Mouse (Mus musculus) kidney, postnatal 36 days (tissue): Measurements from ENCODE around the gene Gm36028.

Experiments
- DNase-seq, 2 experiments: peaks; one replicate each; pipeline ENCODE4 v3.0.0; 2021 to 2022; ENCODE audit warnings: mixed read lengths in 2 of 2

Gene Gm36028

DNA sequence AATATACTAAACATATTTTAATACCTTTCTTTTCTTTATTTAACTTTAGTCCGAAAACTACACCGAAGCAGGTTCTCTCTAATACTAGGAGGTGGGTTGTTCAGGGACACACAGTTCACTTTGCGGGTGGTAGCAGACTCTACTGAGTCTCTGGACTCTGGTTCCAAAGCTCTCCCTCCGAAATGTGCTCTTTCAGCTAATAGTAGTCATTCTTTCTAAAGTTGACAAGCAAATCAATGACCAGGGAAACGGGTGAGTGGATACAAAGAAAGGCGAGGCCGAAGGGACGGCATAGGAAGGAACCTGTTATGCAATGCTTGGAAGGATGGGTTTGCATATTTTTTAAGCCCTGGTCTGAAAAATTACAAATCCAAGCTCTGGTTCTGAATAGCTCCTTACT, 3.5 kb downstream of the Gm36028 start:
- peak; percentile 63 to 89 for DNase-seq

DNA sequence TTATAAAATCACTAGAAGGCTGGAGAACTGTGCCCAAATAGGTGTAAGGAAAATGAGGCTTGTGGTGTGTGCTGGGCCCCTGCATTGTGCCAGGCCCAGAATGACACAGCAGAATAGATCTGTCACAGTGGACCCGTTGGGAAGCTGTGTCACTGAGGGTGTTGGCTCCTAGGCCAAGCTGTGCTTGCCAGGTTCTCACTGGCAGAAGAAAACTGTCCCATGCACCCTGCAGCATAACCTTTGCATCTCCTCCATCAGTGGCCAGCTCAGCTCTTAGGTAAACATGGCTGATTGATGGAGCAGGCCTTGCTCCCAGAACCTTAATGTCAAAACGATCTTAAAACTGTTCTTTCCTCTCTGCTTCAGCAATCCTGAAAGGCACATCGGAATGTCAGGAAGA, 4.6 kb downstream of the Gm36028 start:
- peak; percentile 59 to 64 for DNase-seq

DNA sequence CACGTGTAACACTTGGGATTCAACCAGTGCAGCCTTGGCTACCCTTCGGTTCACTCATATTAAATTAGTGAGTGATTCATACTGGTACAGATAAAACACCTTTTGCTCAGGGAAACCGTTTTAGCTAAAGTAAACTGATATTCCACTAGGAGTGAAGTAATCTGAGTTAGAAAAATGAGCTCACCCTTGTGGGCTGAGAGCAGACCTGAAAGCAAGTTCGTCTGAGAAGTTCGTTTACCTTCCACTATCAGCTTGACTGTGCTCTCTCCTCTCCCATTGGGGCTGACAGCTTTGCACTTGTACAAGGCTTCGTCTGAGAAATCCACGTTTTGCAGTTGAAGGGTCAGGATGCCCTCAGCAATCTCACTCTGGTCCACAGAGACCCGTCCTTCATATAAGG, 5.4 kb downstream of the Gm36028 start:
- DNase-seq, result no peak

DNA sequence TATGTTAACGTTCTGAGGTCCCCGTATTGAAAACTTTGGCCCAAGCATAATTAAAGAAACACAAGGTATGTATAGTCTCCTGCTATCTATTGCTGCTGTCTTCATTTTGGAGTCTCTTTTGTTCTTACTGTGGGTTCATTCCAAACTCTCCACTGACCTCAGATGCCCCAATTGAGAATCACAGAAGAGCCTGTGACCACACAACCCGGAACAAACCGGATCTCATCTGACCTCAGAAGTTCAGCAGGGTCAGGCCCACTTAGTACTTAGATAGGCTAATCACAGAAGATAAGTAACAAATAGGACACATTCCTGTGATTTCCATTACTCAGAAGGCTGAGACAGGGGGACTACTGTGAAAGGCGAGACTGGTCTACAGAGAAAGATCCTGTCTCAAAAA, 6.4 kb downstream of the Gm36028 start:
- DNase-seq, result no peak

DNA sequence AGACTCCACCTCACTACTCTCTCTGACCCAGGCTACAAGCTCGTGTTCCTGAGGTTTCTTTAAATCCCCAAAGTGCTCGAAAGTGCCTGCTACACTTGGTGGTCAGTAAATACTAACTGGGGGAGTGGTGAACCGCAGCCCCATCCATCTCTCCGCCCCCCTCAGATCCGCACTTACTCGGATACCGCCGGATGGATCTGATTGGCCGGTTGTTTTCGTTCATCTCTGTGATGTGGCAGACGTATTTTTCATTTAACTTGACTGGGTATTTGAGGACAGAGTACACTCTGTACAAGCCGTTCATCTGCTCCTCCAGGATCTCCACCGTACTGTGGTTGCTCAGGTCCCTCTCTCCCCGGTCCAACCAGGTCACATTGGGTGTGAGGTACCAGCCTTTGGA, 6.9 kb downstream of the Gm36028 start:
- DNase-seq, result no peak

DNA sequence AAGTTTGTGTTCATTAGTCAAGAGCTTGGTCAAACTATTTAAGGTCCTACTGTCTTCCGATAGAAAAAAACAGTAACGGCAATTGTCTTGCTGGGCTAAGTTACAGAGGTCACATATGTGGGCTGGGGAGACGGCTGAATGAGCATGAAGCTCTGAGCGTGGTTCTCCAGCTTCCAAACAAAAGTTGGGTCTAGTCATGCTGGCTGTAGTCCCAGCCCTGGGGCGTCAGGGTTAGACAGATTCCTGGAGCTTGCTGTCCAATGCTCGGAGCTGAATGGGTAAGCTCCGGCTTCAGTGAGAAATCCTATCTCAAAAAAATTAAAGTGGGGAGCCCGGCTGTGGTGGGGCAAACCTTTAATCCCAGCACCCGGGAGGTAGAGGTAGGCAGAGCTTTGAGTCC, 7.7 kb downstream of the Gm36028 start:
- peak; percentile 49 to 75 for DNase-seq

DNA sequence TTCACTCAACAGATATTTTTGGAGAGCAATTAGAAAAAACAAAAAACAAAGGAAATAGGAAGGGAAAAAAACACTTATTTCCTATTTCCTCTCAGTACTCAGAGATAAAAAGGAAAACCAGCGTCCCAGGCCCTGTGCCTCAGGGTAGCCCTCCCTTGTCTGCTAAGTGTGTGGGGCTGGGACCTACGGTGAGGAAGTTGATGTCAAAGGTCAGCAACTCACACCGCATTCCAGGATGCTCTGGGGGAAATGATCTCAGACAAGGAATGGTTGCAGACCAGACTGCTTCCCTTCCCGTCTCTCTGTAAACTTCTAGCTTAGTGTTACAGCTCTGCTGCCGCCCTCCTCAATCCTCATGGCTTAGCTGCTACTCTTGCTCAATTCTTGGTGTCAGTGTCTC, 9.6 kb downstream of the Gm36028 start:
- DNase-seq, result peak; percentile 59 to 78

DNA sequence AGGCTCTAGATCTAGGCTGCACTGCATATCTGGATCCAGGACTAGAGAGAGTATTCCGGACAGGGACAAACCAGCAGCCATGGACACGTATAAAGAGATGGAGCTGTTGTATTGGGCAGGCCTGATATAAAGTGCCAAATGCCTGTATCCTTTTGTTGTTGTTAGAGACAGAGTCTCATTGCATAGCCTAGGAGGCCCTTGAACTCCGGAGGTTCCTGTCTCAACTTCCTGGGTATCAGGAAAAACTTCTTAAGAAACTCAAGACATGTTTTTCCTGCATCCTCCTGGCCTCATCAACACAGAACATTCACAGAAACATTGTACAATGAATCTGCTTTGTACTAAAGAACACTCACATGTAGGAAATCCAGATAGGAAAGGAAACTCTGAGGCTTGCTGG, 13.9 kb downstream of the Gm36028 start:
- no peak for DNase-seq

DNA sequence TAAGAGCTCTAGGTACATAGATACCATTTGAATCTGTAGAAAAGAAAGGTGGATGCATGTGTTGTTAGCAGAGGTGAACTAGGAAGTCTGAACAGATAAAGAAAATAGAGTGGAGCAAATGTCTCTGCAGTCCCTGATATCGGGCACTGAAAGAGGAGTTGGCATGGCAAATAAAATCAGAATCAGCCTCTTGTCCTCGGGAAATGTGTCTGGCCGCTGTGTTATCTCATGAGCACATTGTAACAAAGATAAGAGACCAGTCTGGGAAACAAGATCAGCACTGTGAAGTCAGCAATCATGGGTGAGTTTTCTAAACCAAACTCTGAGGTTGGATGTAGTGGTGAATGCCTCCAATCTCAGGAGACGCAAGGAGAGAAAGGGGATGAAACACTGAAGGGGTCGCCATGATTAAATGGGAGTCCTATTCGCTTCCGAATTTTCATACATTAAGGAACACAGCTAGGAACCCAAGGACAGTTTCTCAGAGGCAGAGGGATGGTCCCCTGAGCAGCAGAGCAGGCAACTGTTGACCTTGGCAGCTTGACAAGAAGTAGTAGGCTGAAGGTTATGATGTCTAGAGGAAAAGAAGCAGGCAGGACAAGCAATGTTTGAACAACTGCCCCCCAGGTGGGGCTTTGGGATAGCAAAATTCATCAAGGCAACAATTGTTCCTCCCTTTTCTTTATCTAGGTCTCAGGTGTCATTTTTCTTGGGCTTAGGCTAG, 15.6 kb downstream of the Gm36028 start:
- peak; percentile 40 to 46 for DNase-seq

DNA sequence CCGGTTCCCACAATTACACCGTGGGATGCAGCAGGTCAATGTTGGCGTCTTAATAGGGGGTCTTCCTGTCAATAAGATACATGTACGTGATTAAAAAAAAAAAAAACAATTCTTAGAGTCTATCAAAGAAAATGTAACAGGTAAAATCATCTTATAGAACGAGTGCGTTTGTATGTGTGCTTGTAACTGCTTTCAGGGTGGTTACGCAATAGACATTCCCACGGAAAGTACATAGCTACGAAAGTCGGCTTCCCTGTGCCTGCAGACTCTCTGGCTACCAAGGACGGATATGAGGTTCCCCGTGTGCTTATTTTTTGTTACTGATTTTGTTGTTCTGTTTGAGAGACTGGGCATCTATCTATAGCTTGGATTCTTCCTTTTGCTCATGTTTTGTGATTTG, 17.2 kb downstream of the Gm36028 start:
- no peak for DNase-seq

DNA sequence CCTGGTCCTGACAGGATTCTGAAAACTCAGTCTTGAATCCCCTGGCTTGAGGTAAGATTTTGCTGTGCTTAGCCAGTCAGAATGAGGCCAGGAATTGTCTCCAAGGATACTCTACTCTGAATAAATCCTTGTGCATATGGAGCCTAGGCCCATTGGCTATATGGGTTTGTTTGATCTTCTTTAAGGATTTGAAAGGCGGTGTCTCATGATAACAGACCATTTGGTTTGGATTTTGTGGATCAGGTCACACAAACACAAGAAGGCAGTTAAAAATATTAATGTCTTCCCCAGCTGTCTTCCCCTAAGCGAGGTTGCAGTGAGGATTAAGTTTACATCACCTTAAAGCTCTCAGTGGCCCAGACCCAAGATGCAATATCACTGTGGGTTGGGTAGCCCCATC, 18.5 kb downstream of the Gm36028 start:
- DNase-seq, result no peak

DNA sequence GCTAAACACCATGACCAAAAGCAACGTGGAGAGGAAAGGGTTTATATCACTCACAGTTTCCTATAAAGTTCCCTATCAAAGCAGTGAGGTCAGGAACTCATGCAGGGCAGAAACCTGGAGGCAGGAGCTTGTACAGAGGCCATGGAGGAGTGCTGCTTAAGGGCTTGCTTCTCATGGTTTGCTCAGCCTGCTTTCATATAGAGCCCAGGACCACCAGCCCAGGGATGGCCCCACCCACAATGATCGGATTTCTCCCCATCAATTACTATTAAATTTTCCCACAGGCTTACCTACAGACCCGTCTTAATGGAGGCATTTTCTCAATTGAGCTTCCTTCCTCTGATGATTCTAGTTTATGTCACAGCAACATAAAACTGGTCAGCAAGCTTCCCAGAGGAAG, 23.4 kb downstream of the Gm36028 start:
- no peak for DNase-seq

DNA sequence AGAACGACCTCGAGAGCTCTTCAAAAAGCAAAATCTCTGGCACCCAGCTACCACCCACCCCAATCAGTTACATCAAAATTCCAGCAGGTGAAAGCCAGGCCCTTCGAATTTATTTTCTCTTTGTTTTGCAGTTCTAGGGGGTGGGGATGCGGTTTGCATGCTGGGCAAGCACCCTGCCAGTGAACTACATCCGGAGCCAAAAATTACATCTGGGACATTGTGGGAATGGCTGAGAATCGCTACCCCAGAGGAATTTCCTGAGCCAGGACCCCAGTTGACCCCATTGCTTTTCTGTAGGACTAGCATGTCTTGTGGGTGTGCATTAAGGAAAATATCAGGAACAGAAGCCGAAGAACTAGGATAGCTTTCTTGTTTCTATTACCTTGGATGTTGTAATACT, 29.9 kb downstream of the Gm36028 start:
- peak in 1 of 2 experiments; percentile 28 for DNase-seq

DNA sequence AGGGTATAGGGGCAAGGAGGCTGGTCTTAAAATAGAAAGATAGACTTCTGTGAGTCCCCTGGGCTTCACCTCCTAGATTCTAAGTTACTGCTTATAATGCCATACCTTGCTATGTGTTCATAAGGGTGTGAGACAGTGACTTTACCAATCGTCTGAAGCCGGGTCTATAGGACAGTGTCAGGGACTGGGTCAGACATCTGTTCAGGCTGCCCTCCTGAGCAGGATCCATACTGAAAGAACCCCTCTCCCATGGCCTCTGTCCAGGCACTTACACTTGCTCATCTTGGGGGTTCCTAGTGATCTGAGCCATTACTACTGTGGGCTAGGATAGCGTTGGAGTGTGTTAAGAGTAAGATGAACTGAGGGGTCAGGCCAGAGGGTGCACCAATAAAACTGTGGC, 34.7 kb downstream of the Gm36028 start:
- DNase-seq, result no peak

DNA sequence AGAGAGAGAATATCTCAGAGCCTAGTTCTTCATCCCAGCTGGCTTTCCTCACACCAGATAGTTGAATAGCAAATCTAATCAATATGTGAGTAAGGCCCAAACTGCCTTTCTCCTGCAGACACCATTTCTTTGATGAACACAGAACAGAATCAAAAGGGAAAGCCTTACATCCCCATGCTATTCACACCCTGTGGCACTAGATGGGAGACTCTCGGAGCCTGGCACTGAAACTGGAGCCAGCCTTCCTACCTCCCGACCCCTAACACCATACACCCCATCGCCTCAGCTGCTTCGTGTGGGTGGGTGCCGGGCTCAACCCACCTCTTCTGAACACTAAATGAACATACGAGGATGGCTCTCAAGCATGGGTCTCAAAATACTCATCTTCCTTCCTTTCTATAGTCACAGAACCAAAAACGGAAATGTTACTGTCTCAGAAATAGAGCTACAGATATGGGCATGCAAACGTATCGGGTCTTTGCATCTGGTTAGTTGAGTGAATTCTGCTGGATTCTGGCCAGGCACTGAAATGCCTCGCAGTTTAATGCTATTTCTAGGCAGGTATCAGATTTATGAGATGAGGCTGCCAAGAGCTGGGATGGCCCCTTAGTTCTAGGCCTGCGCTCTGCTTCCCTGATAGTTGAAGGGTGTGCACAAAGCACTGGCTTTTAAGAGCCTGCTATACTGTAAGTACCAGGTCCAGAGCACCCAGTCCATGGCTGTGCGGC, 36.0 kb downstream of the Gm36028 start:
- no peak for DNase-seq

DNA sequence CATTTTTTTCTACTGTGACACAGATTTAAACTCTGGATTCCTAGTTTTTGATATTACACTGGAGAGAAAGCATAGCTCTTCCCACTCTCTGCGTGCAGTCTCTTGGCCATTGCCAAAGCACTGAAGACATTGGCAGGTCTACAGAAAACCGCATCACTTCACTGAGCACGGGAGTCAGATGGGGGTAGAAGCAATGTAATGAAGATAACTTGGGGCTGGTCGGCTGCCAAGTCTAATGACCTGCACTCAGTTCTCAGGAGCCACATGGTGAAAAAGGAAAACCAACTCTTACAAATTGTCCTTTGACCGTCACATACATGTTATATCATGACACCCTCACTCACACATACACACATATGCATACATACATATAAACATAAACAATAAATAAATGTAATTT, 37.0 kb downstream of the Gm36028 start:
- peak; percentile 67 to 70 for DNase-seq

DNA sequence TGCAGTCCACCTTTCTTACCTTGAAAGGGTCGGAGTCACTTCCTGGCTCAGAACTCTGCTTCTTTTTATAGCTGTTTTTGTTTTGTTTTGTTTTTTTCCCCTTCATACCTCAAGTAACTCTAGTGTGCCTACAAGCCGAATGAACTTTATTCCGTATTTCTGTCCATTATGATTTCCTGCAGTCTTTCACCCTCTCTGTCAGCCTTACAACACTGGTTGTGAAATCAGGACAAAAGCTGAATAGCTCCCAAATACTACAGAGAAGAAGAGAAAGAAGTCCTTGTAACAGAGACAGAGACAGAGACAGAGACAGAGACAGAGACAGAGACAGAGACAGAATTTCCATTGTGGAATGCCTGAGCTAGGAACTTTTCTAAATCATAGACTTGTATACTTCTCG, 43.0 kb downstream of the Gm36028 start:
- no peak for DNase-seq

DNA sequence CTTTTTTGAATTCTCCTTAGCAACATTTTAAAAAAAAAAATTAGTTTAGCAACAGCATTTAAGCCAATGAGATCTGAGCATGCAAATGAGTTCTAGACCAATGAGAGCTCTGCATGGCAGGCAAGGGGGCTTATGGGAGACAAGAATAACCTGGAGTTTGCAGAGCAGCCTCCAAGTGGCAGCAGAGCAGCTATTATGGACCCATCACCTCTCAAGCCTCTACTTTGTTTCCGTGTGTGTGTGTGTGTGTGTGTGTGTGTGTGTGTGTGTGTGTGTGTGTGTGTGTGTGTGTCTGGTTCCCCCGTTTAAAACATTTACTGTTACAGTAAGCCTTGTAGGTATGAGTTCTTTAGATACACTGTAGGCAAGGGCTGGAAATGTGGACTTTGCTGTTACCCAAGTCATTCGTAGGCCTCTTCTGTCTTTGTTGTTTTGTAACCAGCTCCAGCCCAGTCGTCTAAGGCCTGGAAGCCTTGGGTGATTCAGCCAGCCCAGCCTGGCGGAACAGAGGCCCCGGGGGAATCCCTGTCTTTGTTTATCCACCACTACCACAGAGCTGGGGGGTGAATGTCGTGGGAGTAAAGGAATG, 46.5 kb downstream of the Gm36028 start:
- DNase-seq, result peak; percentile 85 to 92

DNA sequence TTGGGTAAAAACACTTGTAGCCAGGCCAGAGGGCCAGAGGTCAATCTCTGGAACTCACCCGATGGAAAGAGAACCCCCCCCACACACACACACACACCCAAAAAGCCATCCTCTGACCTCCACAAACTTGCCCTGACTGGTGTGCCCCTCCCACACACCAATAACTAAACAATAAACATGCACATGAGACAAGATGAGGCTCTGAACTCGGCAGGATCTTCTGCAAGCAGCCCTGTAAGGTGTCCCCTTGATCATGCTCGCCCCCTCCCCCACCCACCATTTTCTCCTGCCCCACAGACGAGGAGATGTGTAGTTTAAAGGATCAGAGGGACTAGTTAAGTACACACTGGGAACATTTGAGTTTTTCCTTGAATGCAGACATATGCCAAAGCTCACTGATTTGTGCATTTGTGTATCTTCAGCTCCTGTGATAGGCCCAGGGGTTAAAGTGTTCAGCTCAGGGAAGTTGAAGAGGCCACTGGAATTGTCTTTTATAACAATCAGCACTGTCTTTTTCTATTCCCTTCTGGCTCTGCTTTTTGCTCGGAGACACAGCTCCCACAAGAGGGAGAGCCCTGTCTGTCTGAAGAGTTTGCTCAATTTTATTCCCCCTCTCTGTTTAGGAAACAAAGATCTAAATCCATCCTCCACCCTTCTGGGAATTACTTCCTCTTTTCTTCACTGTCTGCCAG, 47.1 kb downstream of the Gm36028 start:
- DNase-seq, result no peak

DNA sequence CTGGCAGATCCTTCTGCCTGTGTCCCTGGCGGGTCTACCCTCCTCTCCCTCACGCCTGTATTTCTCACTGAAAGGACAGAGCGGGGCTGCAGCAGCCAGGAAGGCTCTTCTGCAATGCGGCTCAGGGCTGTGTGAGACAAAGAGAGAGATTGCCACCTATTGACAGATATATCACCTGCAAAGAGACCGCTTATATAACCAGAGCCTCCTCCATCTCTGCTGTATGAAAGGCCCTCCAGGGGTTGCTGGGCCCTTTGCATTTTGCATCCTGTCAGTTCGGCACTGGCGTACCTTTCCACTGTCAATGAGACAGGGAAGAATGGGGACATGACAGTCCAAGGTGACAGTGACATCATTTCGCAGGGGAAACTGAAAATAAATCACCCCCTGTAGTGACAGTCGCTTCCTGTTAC, 48.5 kb downstream of the Gm36028 start:
- DNase-seq, result peak; percentile 46 to 65

DNA sequence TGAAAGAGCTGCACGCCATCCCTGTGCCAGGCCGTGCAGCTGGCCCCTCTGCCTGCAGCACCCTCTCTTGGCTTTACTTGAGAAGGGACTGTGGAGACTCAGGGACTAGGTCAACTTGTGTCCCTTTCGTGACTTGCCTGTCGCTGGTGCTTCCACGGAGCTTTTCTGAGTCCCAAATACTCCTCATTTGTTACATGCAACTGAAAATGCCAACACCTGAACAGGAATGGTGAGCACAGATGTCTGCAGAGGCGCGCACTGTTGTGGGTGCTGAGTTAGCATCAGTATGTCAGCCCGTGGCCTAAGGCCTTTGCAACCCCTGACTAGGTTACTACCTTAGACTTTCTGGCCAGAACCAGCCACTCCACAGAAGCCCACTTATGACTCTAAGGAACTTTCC, 49.1 kb downstream of the Gm36028 start:
- DNase-seq, result no peak

DNA sequence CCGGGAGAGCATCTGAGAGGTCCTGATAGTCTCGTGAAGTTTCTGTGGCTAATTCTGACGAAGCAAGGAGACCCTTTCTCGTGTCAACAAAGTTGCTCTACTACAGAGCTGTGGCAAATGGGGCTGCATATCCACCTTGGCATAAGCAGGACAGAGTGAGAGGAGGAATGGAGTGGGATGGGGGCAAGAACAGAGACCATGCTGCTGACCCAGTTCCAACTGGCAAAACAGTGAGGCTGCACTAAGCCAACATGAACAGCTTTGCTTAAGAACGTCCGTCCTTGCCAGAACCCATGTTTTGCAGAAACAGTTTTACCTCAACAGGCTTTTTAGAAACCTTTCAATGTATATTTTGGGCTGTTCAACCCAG, 51.3 kb downstream of the Gm36028 start:
- no peak for DNase-seq

DNA sequence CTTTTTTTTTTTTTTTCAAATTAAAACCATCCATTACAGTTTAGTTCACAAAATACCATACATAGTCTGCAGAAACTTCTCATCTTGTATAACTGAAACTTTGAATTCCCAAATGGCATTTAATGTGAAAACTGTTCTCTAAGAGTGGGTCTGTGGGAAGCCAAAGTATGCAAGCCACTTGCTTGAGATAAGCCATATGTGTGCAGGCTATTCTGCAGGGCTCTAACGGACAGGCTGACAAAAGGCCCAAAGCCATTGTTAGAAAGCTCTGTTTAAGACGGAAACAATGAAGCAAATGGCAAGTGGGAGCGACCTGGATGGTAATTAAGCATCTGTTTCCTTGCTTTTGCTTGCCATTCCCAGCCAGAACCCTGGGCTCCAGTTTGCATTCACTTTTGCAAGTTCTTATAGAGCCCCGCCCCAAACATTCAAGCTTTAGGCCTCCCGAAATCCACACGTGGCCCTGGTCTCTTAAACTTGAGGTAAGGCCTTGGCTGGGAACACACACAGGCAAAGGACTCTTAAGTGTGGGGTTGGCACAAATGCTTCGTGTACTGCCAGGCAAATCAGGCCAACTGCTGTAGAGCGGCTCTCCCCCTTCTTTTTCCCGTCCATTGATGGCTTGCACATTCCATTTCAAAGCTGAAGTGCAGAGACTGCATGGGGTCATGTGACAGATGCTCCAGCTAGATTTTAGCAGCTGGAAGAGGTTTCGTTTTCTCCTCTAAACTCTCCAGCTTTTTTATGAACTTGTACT, 51.9 kb downstream of the Gm36028 start:
- no peak for DNase-seq
